Mouse (Mus musculus) liver, adult (tissue): ENCODE data around the gene Rad51b.

ENCODE experiments used
- GATA4 ChIP-seq: IDR thresholded peaks from 2 replicates; pipeline ENCODE4 v1.6.1; 2014; ENCODE audit warnings: mild to moderate bottlenecking, low read length; ENCODE audit not compliant: insufficient replicate concordance

The Rad51b gene

DNA sequence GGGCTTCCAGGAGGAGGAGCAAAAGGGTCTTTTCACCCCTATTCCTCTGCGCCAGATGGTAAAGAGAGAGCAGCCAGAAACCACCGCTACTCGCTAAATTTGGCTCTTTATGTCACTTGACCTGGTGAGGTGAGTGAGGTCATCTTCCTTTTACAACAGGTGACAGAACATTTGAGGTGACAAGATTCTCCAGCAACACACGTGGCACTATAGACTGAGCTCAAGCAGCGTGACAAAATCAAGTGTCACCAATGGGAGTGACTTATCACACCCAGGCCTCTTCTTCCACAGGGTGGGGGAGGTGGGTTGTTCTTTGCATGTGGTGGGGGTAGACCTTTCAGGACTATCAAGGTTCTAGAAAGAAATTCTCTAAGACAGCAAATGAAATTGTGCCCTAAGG is 543.4 kb downstream of the Rad51b start:
- no peak for TF ChIP-seq GATA4

DNA sequence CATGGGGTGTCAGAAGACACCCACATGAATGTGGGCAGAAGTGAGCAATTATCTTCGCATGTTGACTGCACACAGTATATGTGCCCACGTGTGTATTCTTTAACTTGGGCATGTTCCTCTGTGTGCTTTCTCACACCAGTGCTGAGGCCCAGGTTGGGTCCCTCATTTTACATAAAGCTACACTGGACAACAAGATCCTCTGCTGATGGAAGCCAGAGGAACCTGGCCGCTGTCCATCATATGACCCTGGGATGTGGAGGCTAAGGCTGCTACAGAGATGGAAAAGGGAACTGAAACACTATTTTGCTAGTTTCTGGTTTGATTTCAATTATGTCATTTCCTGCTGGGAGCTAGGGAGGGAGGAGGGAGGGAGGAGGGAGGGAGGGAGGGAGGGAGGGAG is 544.2 kb downstream of the Rad51b start:
- no peak for TF ChIP-seq GATA4

DNA sequence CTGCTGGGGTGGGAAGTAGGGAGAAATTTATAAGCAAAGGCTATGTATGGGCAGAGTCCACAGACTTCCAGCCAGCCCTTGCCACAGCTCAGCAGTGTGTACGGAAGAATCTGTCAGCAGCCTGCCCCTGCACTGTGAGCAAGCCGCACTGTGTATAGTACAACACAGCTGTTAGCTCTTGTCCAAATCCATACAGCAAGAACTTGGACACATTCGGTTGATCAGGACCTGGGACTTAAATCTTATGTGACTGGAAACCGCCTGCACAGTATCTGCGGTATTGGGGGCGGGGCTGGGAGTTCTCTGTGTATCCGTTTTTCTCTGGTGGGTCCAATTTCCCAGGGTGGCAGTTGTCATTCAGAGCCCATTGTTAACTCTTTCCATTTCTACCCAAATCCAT is 545.2 kb downstream of the Rad51b start:
- no peak for TF ChIP-seq GATA4

DNA sequence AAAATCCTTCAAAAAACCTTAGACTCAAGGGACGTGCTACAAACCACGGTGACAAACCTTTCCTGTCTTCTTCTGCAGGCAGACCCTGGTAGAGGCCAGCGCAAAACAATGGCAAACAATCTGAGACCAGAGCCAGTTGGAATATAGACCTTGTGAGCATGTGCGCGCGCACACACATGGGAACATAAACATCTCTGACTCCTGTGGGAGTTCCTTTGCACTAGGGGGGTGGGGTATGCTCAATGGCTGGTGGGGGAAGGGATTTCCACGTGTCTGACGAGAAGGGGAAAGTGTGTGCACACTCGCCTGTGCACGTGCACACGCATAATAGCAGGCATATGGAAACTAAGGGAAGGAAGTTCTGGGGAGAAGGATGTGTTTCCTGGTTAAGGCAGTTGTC is 545.9 kb downstream of the Rad51b start:
- TF ChIP-seq GATA4 = no peak

DNA sequence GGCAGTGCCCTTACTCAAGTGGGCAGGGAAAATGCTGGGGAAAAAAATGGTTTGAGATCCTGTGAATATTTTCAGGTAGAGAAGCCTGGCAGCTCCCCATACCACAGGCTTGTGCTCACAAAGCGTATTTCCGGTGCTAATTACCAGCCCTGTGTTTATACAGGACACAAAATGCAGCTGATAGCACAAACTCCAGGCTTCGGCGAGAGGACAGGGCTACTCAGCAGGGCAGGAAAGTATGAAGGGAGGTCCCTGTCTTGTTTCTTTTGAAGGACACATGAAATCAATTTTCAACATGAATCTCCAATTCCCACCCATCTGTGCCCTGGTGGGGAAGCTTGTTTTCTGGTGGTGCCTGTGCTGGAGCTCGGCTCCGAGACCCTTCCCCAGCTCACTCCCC is 546.4 kb downstream of the Rad51b start:
- TF ChIP-seq GATA4 = no peak

DNA sequence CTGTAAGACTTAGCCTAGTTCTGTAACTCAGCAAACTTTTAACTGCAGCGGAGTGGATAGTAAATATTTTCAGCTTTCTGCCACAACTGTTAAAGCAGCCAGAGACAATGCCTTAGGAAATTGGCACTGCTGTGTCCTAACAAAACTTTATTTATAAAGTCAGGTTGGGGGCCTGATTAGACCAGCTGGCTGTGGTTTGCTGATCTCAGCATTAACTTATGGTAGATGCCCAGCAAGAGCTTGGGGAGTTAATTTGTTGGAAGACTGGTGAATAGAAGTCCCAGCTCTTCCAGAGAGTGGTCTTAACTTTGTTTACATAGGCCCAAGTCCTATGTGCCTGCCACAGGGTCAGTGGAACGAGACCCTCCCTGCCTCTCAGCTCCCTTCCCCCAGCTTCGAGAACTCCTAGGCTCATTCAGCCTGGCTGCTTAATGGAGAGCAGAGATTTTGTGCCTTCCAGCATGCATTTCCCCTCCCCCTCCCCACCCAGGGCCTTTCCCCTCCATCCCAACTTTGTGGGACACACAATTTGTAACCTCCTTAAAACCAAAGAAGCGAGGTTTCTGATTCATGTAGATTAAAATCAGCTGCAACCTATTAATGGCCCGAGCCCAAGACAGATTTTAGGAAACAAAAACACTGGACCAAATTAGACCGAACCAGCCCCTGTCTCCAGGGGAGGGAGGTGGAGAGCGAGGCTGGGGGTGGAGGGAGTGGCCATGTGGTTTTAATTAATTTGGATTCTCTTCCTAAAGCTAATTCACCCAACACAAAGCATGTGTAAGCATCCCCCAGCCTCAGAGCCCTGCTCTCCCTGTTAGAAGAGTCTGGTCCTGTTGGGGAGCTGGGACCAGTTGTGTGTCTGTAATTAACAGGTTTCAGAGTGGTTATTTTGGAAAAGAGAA is 549.4 kb downstream of the Rad51b start:
- no peak for TF ChIP-seq GATA4

DNA sequence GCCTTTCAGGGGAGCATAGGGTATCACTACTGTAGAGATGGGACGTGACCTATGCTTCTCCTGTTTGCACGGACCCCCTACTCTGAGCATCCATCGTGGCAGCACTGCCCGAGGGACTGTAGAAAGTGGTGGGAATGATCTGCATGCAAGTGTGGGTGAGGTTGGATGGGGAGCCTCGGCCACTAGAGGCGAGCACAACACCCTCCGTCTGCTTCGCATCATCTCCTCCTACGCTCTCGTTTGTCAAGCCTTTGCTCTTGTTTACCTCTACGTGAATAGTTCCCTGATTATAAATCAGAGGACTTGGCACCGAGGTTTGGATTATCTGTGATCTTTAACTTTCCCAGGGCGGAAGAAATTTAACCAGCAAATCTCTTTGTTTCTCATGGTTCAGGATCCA is 551.5 kb downstream of the Rad51b start:
- no peak for TF ChIP-seq GATA4

DNA sequence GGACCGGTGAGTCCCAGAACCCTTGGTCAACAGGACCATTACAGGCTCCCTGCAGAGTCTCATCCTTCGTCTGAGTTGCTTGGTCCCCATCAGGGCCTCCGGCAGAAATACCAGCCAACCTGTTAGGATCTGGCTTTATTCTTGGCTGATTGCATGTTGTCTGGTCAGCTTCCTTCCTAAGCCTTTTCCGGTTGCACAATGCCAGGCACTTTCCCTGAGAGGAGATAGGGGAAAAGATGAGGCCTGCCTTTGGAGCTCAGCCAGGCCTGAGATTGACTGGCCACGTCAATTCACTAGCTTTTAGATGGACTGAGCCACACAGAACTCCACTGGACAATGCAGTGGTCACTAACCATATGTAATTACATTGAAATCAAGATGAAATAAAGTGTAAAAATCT is 552.9 kb downstream of the Rad51b start:
- TF ChIP-seq GATA4 = peak; percentile 35; the same call in 1 of the 2 replicates

DNA sequence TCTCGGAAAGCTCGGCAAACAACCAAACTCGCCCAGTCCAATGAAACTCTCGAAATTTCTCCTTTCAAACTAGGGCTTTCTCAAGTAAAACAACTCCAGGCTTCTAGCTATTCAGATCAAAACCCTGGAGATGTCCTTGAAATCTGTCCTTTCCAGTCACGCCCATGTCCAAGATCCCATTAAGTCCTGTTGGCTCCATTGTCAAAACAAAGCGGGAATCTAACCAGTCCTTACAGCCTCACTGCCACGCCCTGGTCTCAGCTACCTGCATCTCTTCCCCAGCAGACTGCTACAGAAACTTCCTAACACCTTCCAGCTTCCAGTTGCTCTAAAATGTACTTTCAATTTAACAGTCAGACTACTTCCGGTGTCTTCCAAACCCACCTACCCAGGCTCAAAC is 554.8 kb downstream of the Rad51b start:
- TF ChIP-seq GATA4 = no peak

DNA sequence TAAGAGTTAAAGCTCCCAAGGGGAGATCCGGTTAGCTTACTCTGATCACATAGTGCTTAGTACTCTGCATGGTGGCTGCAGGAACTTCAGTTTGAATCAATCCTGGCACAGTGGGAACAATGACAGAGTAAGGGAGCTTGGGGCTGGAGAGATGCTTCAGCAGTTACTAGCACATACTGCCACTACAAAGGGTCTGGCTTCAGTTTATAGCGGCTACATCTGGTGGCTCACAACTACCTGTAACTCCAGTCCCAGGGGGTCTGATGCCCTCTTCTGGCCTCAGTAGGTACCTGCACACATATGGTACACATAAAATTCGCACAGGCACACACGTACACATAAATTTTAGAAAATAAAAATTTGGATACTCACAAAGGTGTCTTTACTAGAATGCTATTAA is 555.5 kb downstream of the Rad51b start:
- TF ChIP-seq GATA4 = no peak

DNA sequence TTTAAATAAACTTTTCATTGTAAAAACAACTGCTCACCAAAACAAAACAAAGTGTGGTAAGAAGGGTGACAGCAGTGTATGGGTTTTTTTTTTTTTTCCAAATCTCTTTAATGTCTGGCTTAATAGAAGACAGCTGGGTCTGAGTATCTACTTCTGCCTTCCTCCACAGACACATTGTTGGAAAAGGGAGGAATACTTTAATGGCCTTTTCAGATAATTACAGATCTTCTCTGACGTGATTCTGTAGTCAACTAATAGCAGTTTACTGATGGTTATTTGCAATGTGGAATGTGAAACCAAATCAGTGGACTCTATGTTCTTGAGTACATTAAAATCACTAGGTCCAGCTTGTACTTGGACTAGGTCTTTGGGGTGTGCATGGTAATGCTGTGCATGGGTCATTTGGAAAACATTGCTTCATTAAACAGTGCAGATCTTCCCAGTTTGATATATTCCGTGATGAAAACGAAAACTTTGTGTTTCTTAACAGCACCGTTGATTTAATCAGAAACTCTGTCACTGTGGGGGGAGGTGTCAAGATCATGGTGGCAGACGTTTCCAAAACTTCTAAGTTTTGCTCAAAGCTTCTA is 556.9 kb downstream of the Rad51b start:
- no peak for TF ChIP-seq GATA4

DNA sequence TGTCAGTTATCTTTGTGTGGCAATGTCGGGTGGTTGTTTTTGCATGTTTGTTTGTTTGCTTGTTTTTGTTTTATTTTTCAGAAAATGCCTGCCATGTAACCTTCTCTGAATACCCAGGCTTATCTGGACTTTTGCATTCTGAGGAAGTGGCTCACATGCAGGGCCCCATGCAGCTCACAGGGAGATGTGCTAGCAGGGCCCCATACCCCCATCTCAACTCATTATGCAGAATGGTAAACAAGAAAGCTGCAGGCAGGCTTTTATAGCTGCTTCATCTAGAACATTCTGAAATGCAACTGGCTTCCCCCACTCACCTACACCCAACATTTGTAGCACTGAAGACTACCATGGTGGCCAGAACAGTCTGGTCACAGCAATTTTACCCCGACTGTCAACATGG is 557.4 kb downstream of the Rad51b start:
- TF ChIP-seq GATA4 = no peak

DNA sequence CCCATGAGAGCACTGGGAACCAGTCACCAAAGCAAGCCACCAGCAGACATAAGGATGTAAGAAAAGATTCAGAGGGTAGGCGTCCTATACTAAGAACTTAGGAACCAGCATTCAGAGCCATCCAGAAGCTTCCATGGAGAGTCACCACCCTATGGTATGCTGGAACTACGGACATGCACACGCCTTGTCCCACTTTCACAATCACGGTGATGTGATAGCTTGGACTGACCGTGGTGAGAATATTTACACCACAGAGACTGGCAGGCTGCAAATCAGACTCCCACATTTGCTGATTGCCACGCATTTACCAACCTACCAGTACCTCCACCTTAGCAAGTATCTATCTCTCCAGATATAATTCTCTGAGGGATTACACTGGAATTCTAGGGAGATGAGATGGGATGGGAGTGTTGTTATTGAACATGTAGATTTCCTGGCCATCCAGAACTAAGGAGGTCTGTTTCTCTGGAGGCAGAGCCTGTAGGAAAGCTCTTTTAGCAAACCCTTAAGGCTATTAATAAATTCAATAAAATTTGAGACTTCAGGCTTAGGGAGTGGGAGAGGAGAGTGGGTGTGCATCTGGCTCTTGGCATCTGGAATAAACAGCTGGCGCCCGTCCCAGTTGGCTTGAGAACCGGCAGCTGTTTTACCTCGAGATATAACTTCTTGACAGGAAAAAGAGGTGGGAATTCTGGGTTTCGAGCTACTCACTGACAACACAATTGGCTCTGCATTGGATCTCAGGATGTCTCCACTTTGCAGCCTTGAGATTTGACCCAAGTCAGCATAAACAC is 559.2 kb downstream of the Rad51b start:
- no peak for TF ChIP-seq GATA4

DNA sequence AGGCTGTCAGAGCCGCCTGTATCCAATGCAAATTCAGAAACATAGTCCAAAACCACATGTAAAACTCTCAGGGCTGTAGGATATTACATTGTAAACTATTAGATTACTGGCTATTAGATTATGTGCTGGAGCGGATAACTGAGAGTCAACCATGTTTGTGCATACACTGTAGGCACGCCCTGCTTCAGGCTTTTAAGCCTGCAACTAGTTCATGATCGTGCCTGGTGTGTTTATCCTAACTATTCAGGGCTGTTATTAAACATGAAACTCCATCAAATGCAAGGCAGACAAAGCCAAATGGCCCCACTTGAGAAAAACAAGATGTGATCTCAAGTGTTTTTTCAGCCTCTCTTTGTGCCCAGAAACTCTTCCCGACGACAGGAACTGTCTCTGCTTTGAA is 560.6 kb downstream of the Rad51b start:
- no peak for TF ChIP-seq GATA4

DNA sequence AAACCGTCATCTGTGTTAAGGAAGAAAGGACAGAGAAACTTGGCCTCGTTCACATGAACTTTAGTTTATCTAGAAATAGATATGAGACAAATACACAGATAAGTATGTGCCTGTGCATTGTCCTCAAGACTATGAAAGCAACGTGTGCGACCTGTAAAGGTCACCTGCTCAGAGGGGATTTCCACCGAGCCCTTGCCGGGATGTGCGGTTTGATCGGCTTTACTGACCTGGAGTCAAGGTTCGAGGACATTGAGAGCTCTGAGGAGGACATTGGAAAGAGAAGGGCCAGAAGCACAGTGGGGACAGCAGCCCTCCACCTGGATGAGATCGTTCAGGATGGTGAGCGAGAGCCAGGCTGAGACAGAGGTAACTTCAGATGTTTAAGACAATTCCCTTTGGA is 561.3 kb downstream of the Rad51b start:
- no peak for TF ChIP-seq GATA4
